Mouse (Mus musculus) kidney, adult 2 months (tissue): ENCODE results near the gene Srp54a.

ENCODE experiments used
- CTCF ChIP-seq: fragments of 200-500 bp; conservative IDR thresholded peaks from 2 replicates; pipeline ENCODE4 v1.5.1; 2011; ENCODE audit warnings: low read depth, mild to moderate bottlenecking, control low read depth, low read length, moderate library complexity, mixed read lengths; ENCODE audit not compliant: insufficient read depth, insufficient read length
- POLR2A ChIP-seq: fragments of 200-500 bp; IDR thresholded peaks from one replicate; pipeline ENCODE4 v1.6.1; 2011; ENCODE audit warnings: low read depth, low read length, control low read depth

DNA sequence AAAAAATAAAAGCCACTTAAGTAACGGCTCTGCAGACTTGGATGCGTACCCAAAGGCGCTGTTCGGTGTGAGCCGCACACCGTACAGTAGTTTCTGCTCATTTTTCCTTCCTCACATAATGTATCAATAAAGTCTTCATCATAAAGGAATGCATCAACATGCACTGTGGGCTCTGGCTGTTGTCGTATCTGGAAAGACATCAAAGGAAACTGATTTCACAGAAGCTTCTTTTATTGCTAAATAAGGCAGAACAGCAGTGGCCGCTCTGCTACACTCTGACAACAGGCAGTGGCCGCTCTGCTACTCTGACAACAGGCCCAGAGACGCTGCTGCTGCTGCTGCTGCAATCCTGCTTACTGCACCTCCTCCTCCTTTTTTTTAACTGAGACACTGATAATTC, 19.1 kb upstream of the Srp54a start:
- no peak for TF ChIP-seq POLR2A
- TF ChIP-seq CTCF, result no peak
